Mouse (Mus musculus) lung, postnatal 0 days (tissue): ENCODE results near the gene Tomm20. TPM values are rescaled to one million over a fixed set of nuclear protein-coding genes. Genes with fewer than 3 reads are reported as not detected.
"Not testable (repeated sequence)": the region's sequence is repeated elsewhere in the genome, so short reads cannot be mapped to it uniquely, and the experiment has no call there.

Experiments
- ATAC-seq: fragments of 200-750 bp; cut with Nextera tagmentation; 2 replicates; pipeline ENCODE4 v1.8.0; 2017; ENCODE audit warnings: moderate library complexity
- DNase-seq: peaks from one replicate; pipeline ENCODE4 v3.0.0-alpha.2; 2016; ENCODE audit warnings: low spot score
- H3K27ac ChIP-seq: fragments of 300-500 bp; sonication (generic); 2 replicates; pipeline ENCODE4 v1.5.1; 2014; ENCODE audit warnings: antibody characterized with exemption, mild to moderate bottlenecking, low read length, mixed read lengths
- H3K27me3 ChIP-seq: fragments of 300-500 bp; sonication (generic); replicated peaks from 2 replicates; pipeline ENCODE4 v1.6.1; 2014; ENCODE audit warnings: low read length, mixed read lengths; ENCODE audit not compliant: insufficient read depth
- H3K36me3 ChIP-seq: fragments of 300-500 bp; sonication (generic); 2 replicates; pipeline ENCODE4 v1.6.1; 2014; ENCODE audit warnings: low read length, mixed read lengths; ENCODE audit not compliant: insufficient read depth
- H3K4me1 ChIP-seq: fragments of 300-500 bp; sonication (generic); 2 replicates; pipeline ENCODE4 v1.6.1; 2014; ENCODE audit warnings: antibody characterized with exemption, low read depth, low read length, mixed read lengths; ENCODE audit not compliant: insufficient read depth
- H3K4me2 ChIP-seq: fragments of 300-500 bp; sonication (generic); replicated peaks from 2 replicates; pipeline ENCODE4 v1.6.1; 2014; ENCODE audit warnings: low read depth, mild to moderate bottlenecking, low read length, moderate library complexity, mixed read lengths
- H3K4me3 ChIP-seq: fragments of 300-500 bp; sonication (generic); 2 replicates; pipeline ENCODE4 v1.5.1; 2014; ENCODE audit warnings: low read depth, low read length
- H3K9ac ChIP-seq: fragments of 300-500 bp; sonication (generic); replicated peaks from 2 replicates; pipeline ENCODE4 v1.6.1; 2014; ENCODE audit warnings: low read depth, mild to moderate bottlenecking
- H3K9me3 ChIP-seq: fragments of 300-500 bp; sonication (generic); 2 replicates; pipeline ENCODE4 v1.6.1; 2016; ENCODE audit warnings: low read length, mixed read lengths
- CTCF ChIP-seq: IDR thresholded peaks from 2 replicates; pipeline ENCODE4 v1.5.1; 2016; ENCODE audit warnings: antibody characterized with exemption, mild to moderate bottlenecking
- EP300 ChIP-seq: IDR thresholded peaks from 2 replicates; pipeline ENCODE4 v1.6.1; 2016; ENCODE audit warnings: antibody characterized with exemption, mild to moderate bottlenecking, control low read depth
- WGBS: fragments of 180-500 bp; shearing (Covaris S2); extraction: QIAGEN DNeasy Blood & Tissue Kit; methylation state at CpG from one replicate; pipeline ENCODE4 v1.1.7; 2014; 5-methylcytosine and 5-hydroxymethylcytosine counted together
- polyA plus RNA-seq: library from polyadenylated mRNA; unstranded; fragments of >200 nt; fragmentation: Nextera tagmentation; extraction: Ambion mirVana; gene quantifications from 2 replicates; pipeline ENCODE4 v1.2.1, GENCODE M21; 2015

The Tomm20 gene
- polyA plus RNA-seq, 1 experiment from 2014 or later = 155 TPM

DNA sequence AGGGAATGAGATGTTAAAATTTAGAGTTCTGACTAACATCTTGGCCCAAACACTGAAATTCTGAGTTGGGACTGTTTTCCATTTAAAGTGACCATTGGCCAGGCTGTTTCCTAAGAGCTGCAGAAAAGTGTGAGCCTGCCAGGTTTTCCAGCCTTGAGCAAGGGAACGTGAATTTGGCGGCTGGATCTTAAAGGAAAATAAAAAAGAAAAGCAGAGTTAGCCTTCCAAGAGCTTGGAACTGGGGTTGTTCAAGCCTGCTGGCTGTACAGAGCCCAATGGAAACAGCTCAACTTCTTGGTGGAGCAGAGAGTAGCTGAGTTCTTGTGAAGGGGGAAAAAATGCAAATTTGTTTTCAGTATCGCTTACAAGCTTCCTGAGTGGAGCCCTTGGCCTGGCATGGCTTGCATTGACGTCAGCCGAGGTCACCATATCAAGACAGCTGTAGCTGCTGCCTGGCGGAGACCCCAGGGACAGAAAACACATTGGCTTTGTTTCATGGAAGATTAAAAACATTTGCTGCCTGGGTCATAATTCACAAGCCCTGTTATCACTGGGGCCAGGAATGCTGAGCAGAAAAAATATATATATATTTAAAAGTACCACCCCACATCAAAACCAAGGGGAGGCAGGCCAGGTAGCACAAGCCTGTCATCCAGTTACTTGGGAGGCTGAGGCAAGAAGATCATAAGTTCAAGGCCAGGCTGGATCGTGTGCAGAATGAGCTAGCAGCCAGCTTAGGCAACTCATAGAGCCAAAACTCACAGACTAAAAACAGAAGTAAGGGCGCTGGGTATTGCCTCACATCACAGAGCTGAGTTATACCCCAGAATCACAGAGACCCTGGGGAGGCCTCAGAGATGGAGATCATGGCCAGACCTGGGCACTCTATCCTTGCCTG, 58.7 kb downstream of the Tomm20 start:
- H3K27me3 ChIP-seq = no peaks in the 10 kb centered on the region
- peak; percentile 91 for DNase-seq
- no peaks in the 10 kb centered on the region for H3K9me3 ChIP-seq
- H3K36me3 ChIP-seq = no peaks in the 10 kb centered on the region
- whole genome bisulfite sequencing = 52% methylated on average over 8 of the region's 8 CpGs
- no peak overlapping the region for H3K4me2 ChIP-seq
- peak; percentile 45 for ATAC-seq
- TF ChIP-seq EP300 (peak; percentile 35; the same call in 1 of the 2 replicates), CTCF (no peak)
- no peak overlapping the region for H3K9ac ChIP-seq
- H3K4me3 ChIP-seq = no peak overlapping the region
- H3K4me1 ChIP-seq = peaks cover 12% of the 10 kb centered on the region; the same call in 1 of the 2 replicates
- peak overlapping the region; percentile 87 for H3K27ac ChIP-seq

DNA sequence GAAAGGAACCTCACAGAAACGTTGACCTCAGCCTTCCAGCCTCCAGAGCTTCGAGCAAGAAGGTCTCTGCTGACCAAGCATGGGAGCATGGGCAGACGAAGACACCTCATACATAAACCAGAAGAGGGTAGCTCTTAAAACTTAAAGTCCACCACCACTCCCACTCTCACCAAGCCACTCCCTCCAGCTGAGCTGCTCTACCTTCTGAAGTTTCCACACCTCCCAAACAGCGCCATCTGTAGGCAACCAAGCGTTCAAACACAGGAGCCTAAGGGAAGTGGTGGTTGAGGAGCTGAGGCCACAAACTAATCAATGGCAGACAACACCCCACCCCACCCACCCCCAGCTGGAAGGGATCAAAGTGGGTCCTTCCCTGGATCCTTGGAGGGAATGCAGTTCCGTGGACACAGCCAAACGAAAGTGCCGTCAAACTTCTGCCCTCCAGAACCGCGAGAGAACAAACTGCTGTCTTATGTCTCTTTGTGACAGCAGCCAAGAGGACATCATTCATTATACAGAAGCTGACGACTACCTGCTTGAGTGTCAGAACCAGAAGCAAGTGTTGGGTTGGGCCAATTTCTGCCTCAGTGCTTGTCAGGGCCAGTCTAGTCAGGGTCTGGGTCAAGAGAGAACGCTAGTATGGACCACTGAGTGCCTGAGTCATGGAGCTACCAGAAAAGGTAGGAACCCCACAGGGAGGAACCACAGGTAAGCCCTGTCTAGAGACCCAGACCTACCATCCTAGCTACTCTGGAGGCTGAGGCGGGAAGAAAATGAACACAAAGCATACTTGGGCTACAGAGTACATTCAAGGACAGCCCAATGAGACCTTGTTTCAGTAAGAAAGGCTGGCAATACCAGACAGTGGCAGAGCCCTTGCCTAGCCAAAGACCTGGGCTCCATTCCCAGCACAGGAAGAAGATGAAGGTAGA, 59.8 kb downstream of the Tomm20 start:
- no peaks in the 10 kb centered on the region for H3K9me3 ChIP-seq
- no peak overlapping the region for H3K4me3 ChIP-seq
- 57% methylated on average over 13 of the region's 13 CpGs for WGBS
- no peaks in the 10 kb centered on the region for H3K36me3 ChIP-seq
- H3K4me2 ChIP-seq = no peak overlapping the region
- H3K9ac ChIP-seq = no peak overlapping the region
- H3K27ac ChIP-seq = peak overlapping the region; percentile 87
- DNase-seq (peak; percentile 71), ATAC-seq (no peak)
- H3K4me1 ChIP-seq = peaks cover 12% of the 10 kb centered on the region; the same call in 1 of the 2 replicates
- no peaks in the 10 kb centered on the region for H3K27me3 ChIP-seq
- no peak for TF ChIP-seq EP300
- TF ChIP-seq CTCF = peak; percentile 67

GRCm38 (mm10) chr8:126884202-126884926, 61.3 kb downstream of the Tomm20 start:
- DNase-seq = peak; percentile 95
- Histone ChIP-seq H3K4me3 (no peak overlapping the region), H3K27ac (peak overlapping the region; percentile 87), H3K27me3 (no peaks in the 10 kb centered on the region), H3K4me2 (no peak overlapping the region), H3K36me3 (no peaks in the 10 kb centered on the region), H3K9ac (no peak overlapping the region), H3K4me1 (peaks cover 12% of the 10 kb centered on the region; the same call in 1 of the 2 replicates), H3K9me3 (no peaks in the 10 kb centered on the region)
- TF ChIP-seq CTCF (peak; percentile 12; the same call in 1 of the 2 replicates), EP300 (peak; percentile 75)
- ATAC-seq = peak; percentile 84
- 26% methylated on average over 6 of the region's 6 CpGs for WGBS

DNA sequence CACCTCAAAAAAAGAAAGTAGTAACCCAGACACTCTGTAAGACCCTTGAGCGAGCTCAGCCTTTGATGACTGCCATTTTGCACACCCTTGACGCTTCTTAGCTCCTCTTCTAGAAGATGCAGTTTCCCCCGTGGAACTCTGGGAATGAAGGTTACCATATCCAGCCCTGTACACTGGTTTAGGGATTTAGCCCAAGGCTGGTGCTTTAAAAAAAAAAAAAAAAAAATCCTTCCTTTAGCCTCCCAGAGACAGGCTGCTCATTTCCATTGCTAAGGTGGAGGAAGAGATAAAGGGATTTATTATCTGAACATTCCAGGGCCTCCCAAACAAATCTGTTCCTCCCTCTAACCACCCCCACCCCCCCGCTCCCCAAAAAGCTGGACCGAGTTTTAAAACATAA, 61.9 kb downstream of the Tomm20 start:
- WGBS = 50% methylated on average over 5 of the region's 5 CpGs
- Histone ChIP-seq H3K9ac (no peak overlapping the region), H3K9me3 (no peaks in the 10 kb centered on the region), H3K27me3 (no peaks in the 10 kb centered on the region), H3K4me3 (no peak overlapping the region), H3K27ac (peak overlapping the region; percentile 87; the same call in 1 of the 2 replicates), H3K4me2 (no peak overlapping the region), H3K4me1 (peaks cover 12% of the 10 kb centered on the region; the same call in 1 of the 2 replicates), H3K36me3 (no peaks in the 10 kb centered on the region)
- DNase-seq (no peak), ATAC-seq (no peak)
- TF ChIP-seq CTCF (no peak), EP300 (no peak)

DNA sequence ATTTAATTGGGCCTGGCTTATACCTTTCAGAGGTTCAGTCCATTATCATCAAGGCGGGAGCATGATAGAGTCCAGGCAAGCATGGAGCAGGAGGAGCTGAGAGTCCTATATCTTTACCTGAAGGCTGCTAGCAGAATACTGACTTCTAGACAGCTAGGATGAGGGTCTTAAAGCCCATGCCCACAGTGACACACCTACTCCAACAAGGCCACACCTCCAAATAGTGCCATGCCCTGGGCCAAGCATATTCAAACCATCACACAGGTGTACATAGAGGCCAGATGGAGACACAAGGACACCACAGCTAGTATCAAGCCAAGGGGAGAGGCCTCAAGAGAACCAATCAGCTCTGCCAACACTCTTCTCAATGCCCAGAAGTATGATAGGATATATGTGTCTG, 63.1 kb downstream of the Tomm20 start:
- DNase-seq, H3K36me3 ChIP-seq, H3K9me3 ChIP-seq, H3K9ac ChIP-seq, H3K27ac ChIP-seq, H3K4me2 ChIP-seq, H3K27me3 ChIP-seq, ATAC-seq, H3K4me3 ChIP-seq: not testable (repeated sequence)
- 94% methylated on average over 1 of the region's 1 CpGs for WGBS
- peaks cover 12% of the 10 kb centered on the region; the same call in 1 of the 2 replicates for H3K4me1 ChIP-seq
